Mouse (Mus musculus): ENCODE measurements at regions not wholly inside any gene's neighbourhood (a gene's known extent, or its start where the extent isn't known, plus 50 kb on each side); places are given as distances from the start of the nearest gene placed in this dataset.

DNA sequence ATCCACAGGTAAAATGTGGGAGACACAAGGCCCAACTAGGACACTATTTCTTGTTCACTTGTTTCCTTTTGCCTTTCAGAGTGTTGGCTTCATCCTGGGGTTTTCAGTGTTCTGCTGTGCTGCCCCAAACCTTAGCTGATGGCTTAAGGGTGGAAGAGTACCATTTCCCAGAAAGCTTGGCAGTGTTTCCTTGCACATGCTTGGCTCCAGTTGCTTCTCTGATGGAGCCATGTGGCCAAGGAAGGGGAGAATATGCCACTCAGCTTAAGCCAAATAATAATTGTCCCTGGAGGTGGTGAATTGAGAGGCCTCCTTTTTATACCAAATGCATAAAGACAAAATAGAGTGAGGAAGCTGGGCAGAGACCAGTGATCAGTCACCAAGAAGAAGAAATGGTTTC is 464.9 kb upstream of the Lmcd1 start:
- TF ChIP-seq MAFK (IDR thresholded peaks at IDR 0.05; ENCODE audit: insufficient read depth, low read depth, low read length): no peak
- no peak for TF ChIP-seq HCFC1 (IDR thresholded peaks at IDR 0.05; ENCODE audit: borderline replicate concordance, insufficient read depth, low read length)
- TF ChIP-seq ZC3H11A (IDR thresholded peaks at IDR 0.05; ENCODE audit: borderline replicate concordance, low read depth, low read length): no peak
- TF ChIP-seq CHD2 (IDR thresholded peaks at IDR 0.05; ENCODE audit: low read depth, low read length): no peak

All from ES-E14 (cell line).